Mouse (Mus musculus) myocyte (in vitro differentiated cells): ENCODE data around the gene Kcnd2.

ENCODE experiments used
- MAX ChIP-seq: IDR thresholded peaks from one replicate; pipeline ENCODE4 v1.6.1; 2011; ENCODE audit warnings: low read depth, mild to moderate bottlenecking, control low read depth
- MYOD1 ChIP-seq, 3 experiments: IDR thresholded peaks; one replicate each; pipeline ENCODE4 v1.6.1; 2011; ENCODE audit warnings: control low read depth in 2 of 3, low read depth in 2 of 3, mild to moderate bottlenecking in 2 of 3, moderate library complexity in 1 of 3; ENCODE audit not compliant: insufficient read length in 2 of 3, control insufficient read depth in 1 of 3
- MYOG ChIP-seq, 3 experiments: IDR thresholded peaks; one replicate each; pipeline ENCODE4 v1.6.1; 2011; ENCODE audit warnings: control low read depth in 2 of 3, low read depth in 2 of 3, mild to moderate bottlenecking in 2 of 3; ENCODE audit not compliant: insufficient read length in 2 of 3, control insufficient read depth in 1 of 3, insufficient read depth in 1 of 3
- POLR2A ChIP-seq: IDR thresholded peaks from one replicate; pipeline ENCODE4 v1.6.1; 2011; ENCODE audit warnings: low read depth, mild to moderate bottlenecking, control low read depth, moderate library complexity; ENCODE audit not compliant: insufficient read length
- POLR2AphosphoS2 ChIP-seq: IDR thresholded peaks from one replicate; pipeline ENCODE4 v1.6.1; 2011; ENCODE audit warnings: low read depth, control low read depth; ENCODE audit not compliant: insufficient read length
- REST ChIP-seq: IDR thresholded peaks from one replicate; pipeline ENCODE4 v1.6.1; 2011; ENCODE audit warnings: mild to moderate bottlenecking, control low read depth, moderate library complexity; ENCODE audit not compliant: insufficient read depth, insufficient read length
- SRF ChIP-seq: IDR thresholded peaks from one replicate; pipeline ENCODE4 v1.6.1; 2011; ENCODE audit warnings: low read depth; ENCODE audit not compliant: control insufficient read depth, insufficient read length
- TCF12 ChIP-seq: IDR thresholded peaks from one replicate; pipeline ENCODE4 v1.6.1; 2011; ENCODE audit warnings: mild to moderate bottlenecking, control low read depth; ENCODE audit not compliant: poor library complexity, insufficient read depth, severe bottlenecking
- TCF3 ChIP-seq: IDR thresholded peaks from one replicate; pipeline ENCODE4 v1.6.1; 2011; ENCODE audit warnings: low read depth, control low read depth; ENCODE audit not compliant: insufficient read length
- USF1 ChIP-seq: IDR thresholded peaks from one replicate; pipeline ENCODE4 v1.6.1; 2011; ENCODE audit warnings: low read depth, mild to moderate bottlenecking, control low read depth, moderate library complexity

- no peak for TF ChIP-seq POLR2A
- TF ChIP-seq MAX = no peak
- TF ChIP-seq USF1 = no peak
- no peak for TF ChIP-seq SRF
- no peak for TF ChIP-seq MYOD1 (IDR thresholded peaks at IDR 0.05; ENCODE audit: control insufficient read depth in 1 of 3, insufficient read length in 2 of 3, low read depth in 2 of 3)
- TF ChIP-seq TCF12 = no peak
- TF ChIP-seq TCF3 = no peak
- TF ChIP-seq POLR2AphosphoS2 = no peak
- no peak for TF ChIP-seq REST
- no peak for TF ChIP-seq MYOG (IDR thresholded peaks at IDR 0.05; ENCODE audit: control insufficient read depth in 1 of 3, insufficient read depth in 1 of 3, insufficient read length in 2 of 3, low read depth in 2 of 3)
These were observed 215.8 kb downstream of the Kcnd2 start for GRCm38 (mm10) chr6:21431120-21431519.
